Mouse (Mus musculus): Measurements from ENCODE around the gene Rnf182. TPM values are rescaled to one million over a fixed set of nuclear protein-coding genes. Genes with fewer than 3 reads are reported as not detected.

Gene Rnf182
- polyA plus RNA-seq, 1 experiment from 2014 or later, result 10.0 TPM

DNA sequence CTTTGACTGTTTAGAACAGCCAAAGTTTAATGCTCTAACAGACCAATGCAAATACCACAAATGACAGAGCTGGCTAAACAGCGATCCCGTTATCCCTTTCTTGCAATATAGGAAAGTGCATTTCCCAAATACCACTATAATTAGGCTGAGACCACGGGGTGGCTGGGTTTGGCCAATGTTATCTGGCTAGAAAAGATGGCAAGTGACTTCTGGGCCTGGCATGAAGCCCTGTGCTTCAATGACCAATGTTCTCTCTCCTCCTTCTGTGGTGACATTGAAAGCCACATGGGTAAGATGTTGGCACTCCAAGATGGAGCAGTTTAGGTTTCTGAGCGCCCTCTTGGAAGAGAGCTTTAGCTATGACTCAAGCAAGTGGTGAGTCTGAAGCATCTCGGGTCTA lies 100.0 kb downstream of the Rnf182 start:
- H3K4me3 ChIP-seq (ENCODE audit: low read depth, low read length), result no peak overlapping the region
- H3K9ac ChIP-seq (ENCODE audit: low read length), result no peak overlapping the region
- ATAC-seq (replicated peaks; ENCODE audit: low FRiP score) (no peak), DNase-seq (ENCODE audit: low spot score) (no peak)
- no peaks in the 10 kb centered on the region for H3K9me3 ChIP-seq (ENCODE audit: control insufficient read depth, low read length)
- no peak overlapping the region for H3K4me2 ChIP-seq (ENCODE audit: low read depth, low read length, severe bottlenecking)
- no peak overlapping the region for H3K27ac ChIP-seq (ENCODE audit: low read depth, low read length)
- no peaks in the 10 kb centered on the region for H3K27me3 ChIP-seq (ENCODE audit: control insufficient read depth, insufficient read depth, low read length)
- no peaks in the 10 kb centered on the region for H3K4me1 ChIP-seq (replicated peaks; ENCODE audit: control insufficient read depth, insufficient read depth, low read length)
- WGBS, result 86% methylated on average over 5 of the region's 5 CpGs
- H3K36me3 ChIP-seq (ENCODE audit: control insufficient read depth, insufficient read depth, low read length), result no peaks in the 10 kb centered on the region

GRCm38 (mm10) chr13:43716514-43717036 lies 101.1 kb downstream of the Rnf182 start:
- H3K36me3 ChIP-seq (ENCODE audit: control insufficient read depth, insufficient read depth, low read length), result no peaks in the 10 kb centered on the region
- no peaks in the 10 kb centered on the region for H3K4me1 ChIP-seq (replicated peaks; ENCODE audit: control insufficient read depth, insufficient read depth, low read length)
- H3K27me3 ChIP-seq (ENCODE audit: control insufficient read depth, insufficient read depth, low read length), result no peaks in the 10 kb centered on the region
- H3K4me3 ChIP-seq (ENCODE audit: low read depth, low read length), result no peak overlapping the region
- DNase-seq (ENCODE audit: low spot score), result no peak
- no peak overlapping the region for H3K9ac ChIP-seq (ENCODE audit: low read length)
- no peaks in the 10 kb centered on the region for H3K9me3 ChIP-seq (ENCODE audit: control insufficient read depth, low read length)
- ATAC-seq (replicated peaks; ENCODE audit: low FRiP score), result no peak
- H3K4me2 ChIP-seq (ENCODE audit: low read depth, low read length, severe bottlenecking), result no peak overlapping the region
- 42% methylated on average over 6 of the region's 6 CpGs for WGBS
- no peak overlapping the region for H3K27ac ChIP-seq (ENCODE audit: low read depth, low read length)

DNA sequence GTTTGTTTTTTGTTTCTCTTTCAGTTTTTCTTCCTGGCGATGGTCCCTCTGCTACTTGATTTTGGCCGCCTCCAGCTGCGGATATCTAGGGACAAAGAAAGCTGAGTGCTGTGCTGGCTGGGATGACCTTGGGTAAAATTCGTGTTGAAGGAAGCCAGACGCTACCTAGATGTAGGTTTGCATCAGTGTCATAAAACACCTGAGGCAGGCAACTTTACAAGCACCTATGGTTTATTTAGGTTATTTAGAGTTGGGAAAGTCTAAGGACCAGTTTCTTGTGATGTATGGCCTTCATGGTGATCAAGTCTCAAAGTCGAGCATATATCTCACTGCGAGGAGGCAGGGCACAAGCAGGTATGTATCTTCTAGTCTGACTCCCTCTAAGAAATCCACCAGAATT lies 102.7 kb downstream of the Rnf182 start:
- H3K4me2 ChIP-seq (ENCODE audit: low read depth, low read length, severe bottlenecking), result no peak overlapping the region
- no peaks in the 10 kb centered on the region for H3K27me3 ChIP-seq (ENCODE audit: control insufficient read depth, insufficient read depth, low read length)
- H3K27ac ChIP-seq (ENCODE audit: low read depth, low read length), result no peak overlapping the region
- ATAC-seq (replicated peaks; ENCODE audit: low FRiP score), result no peak
- WGBS, result 91% methylated on average over 7 of the region's 7 CpGs
- no peaks in the 10 kb centered on the region for H3K9me3 ChIP-seq (ENCODE audit: control insufficient read depth, low read length)
- no peak overlapping the region for H3K4me3 ChIP-seq (ENCODE audit: low read depth, low read length)
- no peaks in the 10 kb centered on the region for H3K4me1 ChIP-seq (replicated peaks; ENCODE audit: control insufficient read depth, insufficient read depth, low read length)
- H3K9ac ChIP-seq (ENCODE audit: low read length), result no peak overlapping the region
- DNase-seq (ENCODE audit: low spot score), result no peak
- no peaks in the 10 kb centered on the region for H3K36me3 ChIP-seq (ENCODE audit: control insufficient read depth, insufficient read depth, low read length)

DNA sequence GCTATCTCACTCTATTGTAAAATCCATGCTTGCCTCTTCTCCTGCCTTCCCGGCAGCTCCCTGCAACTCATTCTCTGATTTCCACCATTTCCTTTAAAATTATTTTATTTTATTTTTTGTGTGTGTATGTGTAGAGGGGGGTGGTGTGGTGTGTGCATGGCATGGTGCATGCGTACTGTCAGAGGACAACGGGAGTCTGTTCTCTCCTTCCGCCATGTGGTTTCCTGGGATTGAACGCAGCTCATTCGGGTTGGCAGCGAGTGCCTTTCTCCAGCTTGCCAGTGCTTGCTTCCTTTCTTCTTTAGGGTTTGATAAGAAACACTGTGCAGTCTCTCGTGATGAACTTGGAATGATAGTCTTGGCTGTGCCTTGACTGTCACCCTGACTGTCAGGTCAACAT lies 105.0 kb downstream of the Rnf182 start:
- H3K27ac ChIP-seq (ENCODE audit: low read depth, low read length), result no peak overlapping the region
- no peak overlapping the region for H3K9ac ChIP-seq (ENCODE audit: low read length)
- ATAC-seq (replicated peaks; ENCODE audit: low FRiP score), result no peak
- H3K36me3 ChIP-seq (ENCODE audit: control insufficient read depth, insufficient read depth, low read length), result no peaks in the 10 kb centered on the region
- no peak overlapping the region for H3K4me2 ChIP-seq (ENCODE audit: low read depth, low read length, severe bottlenecking)
- H3K9me3 ChIP-seq (ENCODE audit: control insufficient read depth, low read length), result no peaks in the 10 kb centered on the region
- H3K4me3 ChIP-seq (ENCODE audit: low read depth, low read length), result no peak overlapping the region
- DNase-seq (ENCODE audit: low spot score), result no peak
- no peaks in the 10 kb centered on the region for H3K27me3 ChIP-seq (ENCODE audit: control insufficient read depth, insufficient read depth, low read length)
- no peaks in the 10 kb centered on the region for H3K4me1 ChIP-seq (replicated peaks; ENCODE audit: control insufficient read depth, insufficient read depth, low read length)
- 80% methylated on average over 8 of the region's 8 CpGs for WGBS

Other genes with a start within 250 kb of the Rnf182 start
- 214 and 258 TPM in 2 replicates for gene Nol7, start 217.3 kb upstream of the Rnf182 start, polyA plus RNA-seq (2014; fragmentation: Nextera tagmentation; extraction: Ambion mirVana)
- 12.5 and 15.3 TPM in 2 replicates for gene Ranbp9, start 134.4 kb upstream of the Rnf182 start, polyA plus RNA-seq (2014; fragmentation: Nextera tagmentation; extraction: Ambion mirVana)
- gene Mcur1, start 55.5 kb upstream of the Rnf182 start, polyA plus RNA-seq (2014; fragmentation: Nextera tagmentation; extraction: Ambion mirVana), result 12.2 and 12.9 TPM in 2 replicates
- 4.0 and 5.1 TPM in 2 replicates for gene Cd83, start 169.1 kb downstream of the Rnf182 start, polyA plus RNA-seq (2014; fragmentation: Nextera tagmentation; extraction: Ambion mirVana)